Mouse (Mus musculus): ENCODE results near the gene Epha3. TPM values are rescaled to one million over a fixed set of nuclear protein-coding genes. Genes with fewer than 3 reads are reported as not detected.

Epha3 gene
- total RNA-seq, 4 experiments from 2014 or later: 0.05 to 0.35 (median 0.14) TPM

- no peak for DNase-seq (ENCODE audit: low spot score in 2 of 2)
Observed at GRCm38 (mm10) chr16:63783544-63783943, 80.4 kb downstream of the Epha3 start.

- DNase-seq (ENCODE audit: low spot score in 2 of 2): no peak
Observed at GRCm38 (mm10) chr16:63782101-63782500, 81.9 kb downstream of the Epha3 start.

GRCm38 (mm10) chr16:63780151-63780550 is 83.8 kb downstream of the Epha3 start:
- DNase-seq (ENCODE audit: low spot score in 2 of 2): no peak

- DNase-seq (ENCODE audit: low spot score in 2 of 2): no peak
Observed at GRCm38 (mm10) chr16:63777811-63778210, 86.2 kb downstream of the Epha3 start.

- DNase-seq (ENCODE audit: low spot score in 2 of 2): no peak
Observed at GRCm38 (mm10) chr16:63772566-63772965, 91.4 kb downstream of the Epha3 start.

- no peak for DNase-seq (ENCODE audit: low spot score in 2 of 2)
Observed at GRCm38 (mm10) chr16:63767589-63767988, 96.4 kb downstream of the Epha3 start.

- DNase-seq (ENCODE audit: low spot score in 2 of 2): no peak
Observed at GRCm38 (mm10) chr16:63761177-63761576, 102.8 kb downstream of the Epha3 start.

- no peak for DNase-seq (ENCODE audit: low spot score in 2 of 2)
Observed at GRCm38 (mm10) chr16:63760112-63760511, 103.9 kb downstream of the Epha3 start.

GRCm38 (mm10) chr16:63753052-63753451 is 110.9 kb downstream of the Epha3 start:
- DNase-seq (ENCODE audit: low spot score in 2 of 2): no peak

GRCm38 (mm10) chr16:63747817-63748216 is 116.2 kb downstream of the Epha3 start:
- DNase-seq (ENCODE audit: low spot score in 2 of 2): no peak

GRCm38 (mm10) chr16:63745465-63745864 is 118.5 kb downstream of the Epha3 start:
- no peak for DNase-seq (ENCODE audit: low spot score in 2 of 2)

GRCm38 (mm10) chr16:63743208-63743854 is 120.6 kb downstream of the Epha3 start:
- DNase-seq (ENCODE audit: low spot score in 2 of 2): no peak

GRCm38 (mm10) chr16:63719235-63719634 is 144.7 kb downstream of the Epha3 start:
- no peak for DNase-seq (ENCODE audit: low spot score in 2 of 2)

GRCm38 (mm10) chr16:63717317-63717716 is 146.7 kb downstream of the Epha3 start:
- DNase-seq (ENCODE audit: low spot score in 2 of 2): no peak

GRCm38 (mm10) chr16:63706912-63707868 is 156.8 kb downstream of the Epha3 start:
- no peak for DNase-seq (ENCODE audit: low spot score in 2 of 2)

- no peak for DNase-seq (ENCODE audit: low spot score in 2 of 2)
Observed at GRCm38 (mm10) chr16:63689371-63689770, 174.6 kb downstream of the Epha3 start.

- DNase-seq (ENCODE audit: low spot score in 2 of 2): no peak
Observed at GRCm38 (mm10) chr16:63684211-63684610, 179.8 kb downstream of the Epha3 start.

GRCm38 (mm10) chr16:63674426-63674825 is 189.5 kb downstream of the Epha3 start:
- no peak for DNase-seq (ENCODE audit: low spot score in 2 of 2)

- peak in 1 of 2 experiments; percentile 13 for DNase-seq (ENCODE audit: low spot score in 2 of 2)
Observed at GRCm38 (mm10) chr16:63673236-63673840, 190.6 kb downstream of the Epha3 start.

- no peak for DNase-seq (ENCODE audit: low spot score in 2 of 2)
Observed at GRCm38 (mm10) chr16:63665897-63666464, 198.0 kb downstream of the Epha3 start.

- no peak for DNase-seq (ENCODE audit: low spot score in 2 of 2)
Observed at GRCm38 (mm10) chr16:63658302-63658974, 205.5 kb downstream of the Epha3 start.
